Mouse (Mus musculus): ENCODE measurements around the gene Zbed6.

DNA sequence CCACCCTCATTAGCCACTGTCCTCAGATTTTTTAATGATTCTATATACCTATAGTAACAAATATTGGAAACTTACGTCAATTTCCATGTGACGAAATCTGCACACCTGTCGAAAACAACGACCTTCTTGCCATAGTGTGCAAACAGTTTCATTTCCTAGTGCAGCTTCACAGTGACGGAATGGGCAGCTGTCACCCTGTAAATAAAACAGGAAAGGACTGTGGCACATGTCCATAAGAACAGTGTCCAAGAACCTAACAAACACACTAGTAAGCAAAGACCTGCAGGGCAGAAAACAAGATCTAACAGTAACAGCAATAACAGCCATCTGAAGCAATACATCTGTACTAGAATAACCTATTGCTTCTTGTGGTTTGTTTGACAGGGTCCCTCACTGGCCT, 15.0 kb downstream of the Zbed6 start:
- TF ChIP-seq CTCF (IDR thresholded peaks at IDR 0.05; ENCODE audit: low read depth, low read length) = no peak
- no peak for TF ChIP-seq EP300 (IDR thresholded peaks at IDR 0.05; ENCODE audit: insufficient read depth, low read depth, low read length)
- no peak for TF ChIP-seq POLR2A (IDR thresholded peaks at IDR 0.05; ENCODE audit: insufficient read depth, low read length)
